Mouse (Mus musculus) liver, embryonic 14.5 days (tissue): Measurements from ENCODE around the gene Epb41l1.

Source experiments
- CTCF ChIP-seq: IDR thresholded peaks from 2 replicates; pipeline ENCODE4 v1.5.1; 2016; ENCODE audit warnings: antibody characterized with exemption, low read depth, control low read depth
- EP300 ChIP-seq: IDR thresholded peaks from 2 replicates; pipeline ENCODE4 v1.6.1; 2016; ENCODE audit warnings: antibody characterized with exemption, low read depth

DNA sequence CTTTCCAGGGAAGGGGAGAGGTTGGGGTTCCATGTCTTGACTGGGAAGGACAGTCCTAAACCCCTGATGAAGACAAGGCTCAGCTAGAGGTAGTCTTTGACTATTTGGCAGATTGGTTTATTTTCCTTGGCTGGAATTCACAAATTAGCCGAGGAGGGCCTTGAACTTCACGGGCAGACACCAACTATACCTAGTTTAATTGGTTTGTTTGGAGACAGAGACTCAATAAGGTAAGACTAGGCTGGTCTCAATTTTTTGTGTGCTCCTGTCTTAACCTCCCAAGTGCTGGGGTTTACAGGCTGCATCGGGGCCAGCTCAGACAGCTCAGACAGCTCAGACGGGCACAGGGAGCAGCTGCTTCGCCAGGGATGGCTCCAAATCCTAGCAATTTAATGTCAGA, 159.8 kb downstream of the Epb41l1 start:
- TF ChIP-seq CTCF = no peak
- no peak for TF ChIP-seq EP300
